Mouse (Mus musculus) embryonic facial prominence, embryonic 10.5 days (tissue): Measurements from ENCODE around the gene Ifitm3. TPM values are rescaled to one million over a fixed set of nuclear protein-coding genes. Genes with fewer than 3 reads are reported as not detected.

Experiments used
- DNase-seq: peaks from one replicate; pipeline ENCODE4 v3.0.0-alpha.2; 2017; ENCODE audit warnings: low spot score
- H3K27ac ChIP-seq: fragments of 300-500 bp; sonication (generic); replicated peaks from 2 replicates; pipeline ENCODE4 v1.5.1; 2016; ENCODE audit warnings: mild to moderate bottlenecking
- H3K27me3 ChIP-seq: fragments of 300-500 bp; sonication (generic); replicated peaks from 2 replicates; pipeline ENCODE4 v1.6.1; 2016; ENCODE audit warnings: low read depth, mild to moderate bottlenecking; ENCODE audit not compliant: poor library complexity, severe bottlenecking
- H3K36me3 ChIP-seq: fragments of 300-500 bp; sonication (generic); replicated peaks from 2 replicates; pipeline ENCODE4 v1.6.1; 2016; ENCODE audit warnings: mild to moderate bottlenecking, moderate library complexity
- H3K4me1 ChIP-seq: fragments of 300-500 bp; sonication (generic); 2 replicates; pipeline ENCODE4 v1.6.1; 2016
- H3K4me3 ChIP-seq: fragments of 300-500 bp; sonication (generic); 2 replicates; pipeline ENCODE4 v1.5.1; 2016; ENCODE audit warnings: mild to moderate bottlenecking, moderate library complexity
- H3K9me3 ChIP-seq: fragments of 300-500 bp; sonication (generic); 2 replicates; pipeline ENCODE4 v1.6.1; 2016; ENCODE audit warnings: mild to moderate bottlenecking
- WGBS: fragments of 180-500 bp; shearing (Covaris S2); methylation state at CpG from one replicate; pipeline ENCODE4 v1.1.7; 2016; 5-methylcytosine and 5-hydroxymethylcytosine counted together
- polyA plus RNA-seq: library from polyadenylated mRNA; unstranded; fragments of >200 nt; fragmentation: Nextera tagmentation; extraction: Ambion mirVana; gene quantifications from 2 replicates; pipeline ENCODE4 v1.2.1, GENCODE M21; 2016

The Ifitm3 gene
- polyA plus RNA-seq, 1 experiment from 2014 or later = 42.6 TPM

DNA sequence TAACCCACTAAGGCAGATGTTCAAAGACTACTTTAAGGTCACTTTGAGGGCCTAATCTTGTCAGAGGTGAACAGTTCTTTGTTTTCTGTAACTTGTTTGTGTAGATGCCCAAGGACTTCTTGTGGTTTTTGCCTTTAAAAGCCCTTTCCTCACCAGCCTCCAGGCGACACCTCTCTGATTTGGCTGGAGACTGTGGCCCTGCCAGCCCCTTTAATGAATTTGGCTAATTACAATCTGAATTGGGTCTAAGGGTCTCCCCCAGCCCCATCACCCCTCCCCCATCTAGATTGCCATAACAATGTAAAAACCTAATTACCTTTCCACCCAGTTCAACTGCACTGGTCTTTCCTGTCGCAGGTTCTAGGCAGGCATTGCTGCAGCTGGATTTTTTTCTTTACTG, 47.8 kb downstream of the Ifitm3 start:
- H3K9me3 ChIP-seq = no peaks in the 10 kb centered on the region
- peaks cover 16% of the 10 kb centered on the region for H3K4me1 ChIP-seq
- 55% methylated on average over 2 of the region's 2 CpGs for WGBS
- no peak overlapping the region for H3K27ac ChIP-seq
- H3K4me3 ChIP-seq = no peak overlapping the region
- no peaks in the 10 kb centered on the region for H3K36me3 ChIP-seq
- peaks cover under 1% of the 10 kb centered on the region; the same call in 1 of the 2 replicates for H3K27me3 ChIP-seq
- no peak for DNase-seq

- DNase-seq = no peak
- H3K27me3 ChIP-seq = peaks cover 6% of the 10 kb centered on the region; the same call in 1 of the 2 replicates
- no peak overlapping the region for H3K27ac ChIP-seq
- H3K4me3 ChIP-seq = no peak overlapping the region
- H3K9me3 ChIP-seq = no peaks in the 10 kb centered on the region
- 45% methylated on average over 2 of the region's 2 CpGs for WGBS
- H3K36me3 ChIP-seq = no peaks in the 10 kb centered on the region
- H3K4me1 ChIP-seq = peaks cover 16% of the 10 kb centered on the region
These were observed 49.2 kb downstream of the Ifitm3 start for GRCm38 (mm10) chr7:140961416-140961815.

DNA sequence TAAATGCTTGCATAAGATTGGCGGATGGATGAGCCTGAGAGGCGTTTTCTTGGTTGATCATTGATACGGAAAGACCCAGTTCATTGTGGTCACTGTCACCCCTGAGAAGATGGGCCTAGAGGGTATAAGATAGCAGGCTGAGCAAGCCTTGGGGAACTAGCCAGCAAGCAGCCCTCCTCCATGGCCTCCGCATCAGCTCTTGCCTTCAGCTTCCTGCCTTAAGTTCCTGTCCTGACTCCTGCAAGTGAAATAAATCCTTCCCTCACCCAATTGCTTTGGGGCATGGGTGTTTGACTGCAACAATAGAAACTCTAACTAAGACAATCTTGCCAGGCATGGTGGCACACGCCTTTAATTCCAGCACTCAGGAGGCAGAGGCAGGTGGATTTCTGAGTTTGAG, 50.5 kb downstream of the Ifitm3 start:
- Histone ChIP-seq H3K4me3 (no peak overlapping the region), H3K4me1 (peaks cover 30% of the 10 kb centered on the region), H3K9me3 (no peaks in the 10 kb centered on the region), H3K36me3 (no peaks in the 10 kb centered on the region), H3K27ac (no peak overlapping the region), H3K27me3 (peaks cover 6% of the 10 kb centered on the region; the same call in 1 of the 2 replicates)
- no peak for DNase-seq
- 64% methylated on average over 5 of the region's 5 CpGs for WGBS

Other genes with a start within 250 kb of the Ifitm3 start
- not detected in 2 replicates for gene Cyp2e1, start 247.0 kb downstream of the Ifitm3 start, polyA plus RNA-seq
- 0.10 and 0.14 TPM in 2 replicates for gene Syce1, start 222.9 kb downstream of the Ifitm3 start, polyA plus RNA-seq
- gene Zfp941, start 188.6 kb downstream of the Ifitm3 start, polyA plus RNA-seq = 2.9 and 3.6 TPM in 2 replicates
- 1.8 and 1.9 TPM in 2 replicates for gene Urah, start 175.8 kb downstream of the Ifitm3 start, polyA plus RNA-seq
- not detected in 2 replicates for gene Scgb1c1, start 165.2 kb downstream of the Ifitm3 start, polyA plus RNA-seq
- not detected in 2 replicates for gene Odf3, start 163.0 kb downstream of the Ifitm3 start, polyA plus RNA-seq
- gene Gm45785, start 154.4 kb downstream of the Ifitm3 start, polyA plus RNA-seq = 0.22 TPM in 1 of 2 replicates, not detected in the other
- 57.7 and 59.1 TPM in 2 replicates for gene Ric8a, start 153.8 kb downstream of the Ifitm3 start, polyA plus RNA-seq
- 22.4 and 23.0 TPM in 2 replicates for gene Bet1l, start 153.2 kb downstream of the Ifitm3 start, polyA plus RNA-seq
- gene Psmd13, start 128.8 kb downstream of the Ifitm3 start, polyA plus RNA-seq = 332 TPM in 2 replicates
- 22.6 and 24.5 TPM in 2 replicates for gene Sirt3, start 128.5 kb downstream of the Ifitm3 start, polyA plus RNA-seq
- gene Cox8b, start 110.3 kb downstream of the Ifitm3 start, polyA plus RNA-seq = not detected in 2 replicates
- 0.19 TPM in 1 of 2 replicates, not detected in the other for gene Nlrp6, start 89.9 kb downstream of the Ifitm3 start, polyA plus RNA-seq
- 13.5 and 14.3 TPM in 2 replicates for gene Pgghg, start 69.4 kb downstream of the Ifitm3 start, polyA plus RNA-seq
- 2.9 and 3.8 TPM in 2 replicates for gene Ifitm5, start 60.5 kb downstream of the Ifitm3 start, polyA plus RNA-seq
- gene Gm45717, start 54.8 kb downstream of the Ifitm3 start, polyA plus RNA-seq = 0.52 TPM in 1 of 2 replicates, not detected in the other
- gene Ifitm2, start 54.8 kb downstream of the Ifitm3 start, polyA plus RNA-seq = 602 and 668 TPM in 2 replicates
- 8.7 and 13.4 TPM in 2 replicates for gene Ifitm1, start 43.5 kb downstream of the Ifitm3 start, polyA plus RNA-seq
- not detected in 2 replicates for gene Ifitm6, start 7.2 kb upstream of the Ifitm3 start, polyA plus RNA-seq
- gene Gm17387, start 18.4 kb upstream of the Ifitm3 start, polyA plus RNA-seq = not detected in 2 replicates
- gene B4galnt4, start 50.3 kb upstream of the Ifitm3 start, polyA plus RNA-seq = 26.5 and 27.7 TPM in 2 replicates
- gene Pkp3, start 67.4 kb upstream of the Ifitm3 start, polyA plus RNA-seq = 9.4 and 9.6 TPM in 2 replicates
- gene Sigirr, start 89.8 kb upstream of the Ifitm3 start, polyA plus RNA-seq = 2.2 and 2.3 TPM in 2 replicates
- gene Ano9, start 107.0 kb upstream of the Ifitm3 start, polyA plus RNA-seq = 1.8 and 2.5 TPM in 2 replicates
- 77.8 and 83.8 TPM in 2 replicates for gene Ptdss2, start 111.6 kb upstream of the Ifitm3 start, polyA plus RNA-seq
- gene Rnh1, start 162.1 kb upstream of the Ifitm3 start, polyA plus RNA-seq = 77.9 and 79.7 TPM in 2 replicates
- 94.3 and 94.9 TPM in 2 replicates for gene Hras, start 183.2 kb upstream of the Ifitm3 start, polyA plus RNA-seq
- gene Lrrc56, start 183.4 kb upstream of the Ifitm3 start, polyA plus RNA-seq = 15.1 and 18.1 TPM in 2 replicates
- gene Lmntd2, start 203.3 kb upstream of the Ifitm3 start, polyA plus RNA-seq = 4.9 and 5.3 TPM in 2 replicates
- 54.5 and 56.0 TPM in 2 replicates for gene Rassf7, start 205.1 kb upstream of the Ifitm3 start, polyA plus RNA-seq
- 114 and 124 TPM in 2 replicates for gene Phrf1, start 218.0 kb upstream of the Ifitm3 start, polyA plus RNA-seq